Mouse (Mus musculus) midbrain, embryonic 16.5 days (tissue): ENCODE data around the gene Mfsd8. TPM values are rescaled to one million over a fixed set of nuclear protein-coding genes. Genes with fewer than 3 reads are reported as not detected.

ENCODE experiments used
- ATAC-seq: fragments of 200-750 bp; cut with Nextera tagmentation; 2 replicates; pipeline ENCODE4 v1.8.0; 2017; ENCODE audit warnings: moderate TSS enrichment
- H3K27ac ChIP-seq: fragments of 300-500 bp; sonication (generic); 2 replicates; pipeline ENCODE4 v1.5.1; 2014; ENCODE audit warnings: mild to moderate bottlenecking, low read length, mixed read lengths
- H3K27me3 ChIP-seq: fragments of 300-500 bp; sonication (generic); 2 replicates; pipeline ENCODE4 v1.6.1; 2014; ENCODE audit warnings: low read depth, low read length, mixed read lengths; ENCODE audit not compliant: control insufficient read depth, insufficient read depth
- H3K36me3 ChIP-seq: fragments of 300-500 bp; sonication (generic); 2 replicates; pipeline ENCODE4 v1.6.1; 2014; ENCODE audit warnings: mild to moderate bottlenecking, low read length, moderate library complexity, mixed read lengths; ENCODE audit not compliant: control insufficient read depth, insufficient read depth
- H3K4me1 ChIP-seq: fragments of 300-500 bp; sonication (generic); 2 replicates; pipeline ENCODE4 v1.6.1; 2014; ENCODE audit warnings: mild to moderate bottlenecking, low read length, mixed read lengths; ENCODE audit not compliant: control insufficient read depth, insufficient read depth
- H3K4me2 ChIP-seq: fragments of 300-500 bp; sonication (generic); 2 replicates; pipeline ENCODE4 v1.6.1; 2014; ENCODE audit warnings: mild to moderate bottlenecking, low read length, mixed read lengths
- H3K4me3 ChIP-seq: fragments of 300-500 bp; sonication (generic); 2 replicates; pipeline ENCODE4 v1.5.1; 2014; ENCODE audit warnings: low read depth, mild to moderate bottlenecking, low read length, moderate library complexity, mixed read lengths
- H3K9ac ChIP-seq: fragments of 300-500 bp; sonication (generic); 2 replicates; pipeline ENCODE4 v1.6.1; 2014; ENCODE audit warnings: low read depth, low read length, mixed read lengths
- H3K9me3 ChIP-seq: fragments of 300-500 bp; sonication (generic); replicated peaks from 2 replicates; pipeline ENCODE4 v1.6.1; 2014; ENCODE audit warnings: mild to moderate bottlenecking, low read length, mixed read lengths; ENCODE audit not compliant: control insufficient read depth, poor library complexity, severe bottlenecking
- WGBS: fragments of 180-500 bp; shearing (Covaris S2); extraction: QIAGEN DNeasy Blood & Tissue Kit; methylation state at CpG from one replicate; pipeline ENCODE4 v1.1.7; 2014; 5-methylcytosine and 5-hydroxymethylcytosine counted together
- polyA plus RNA-seq: library from polyadenylated mRNA; unstranded; fragments of >200 nt; fragmentation: Nextera tagmentation; extraction: Ambion mirVana; gene quantifications from 2 replicates; pipeline ENCODE4 v1.2.1, GENCODE M21; 2015

The Mfsd8 gene
- polyA plus RNA-seq, 1 experiment from 2014 or later: 12.0 TPM

DNA sequence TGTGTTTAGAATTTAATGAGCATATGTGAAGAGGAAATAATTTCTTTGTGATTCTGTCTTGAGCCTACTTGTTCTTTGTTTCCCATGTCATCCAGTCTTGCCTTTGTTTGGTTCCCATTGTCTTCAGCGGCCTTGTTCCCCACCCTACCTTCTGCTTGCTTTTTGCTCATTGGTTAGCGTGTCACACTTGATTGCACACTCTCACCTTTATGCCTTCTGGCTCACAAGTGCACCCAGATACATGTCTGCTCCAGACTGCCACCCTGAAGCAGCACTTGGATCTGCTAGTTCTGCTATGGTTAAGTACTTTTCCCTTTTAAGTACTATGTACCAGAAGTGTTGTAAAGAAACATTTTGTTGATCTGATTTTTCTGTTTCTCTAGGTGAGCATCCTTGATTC is 36.8 kb downstream of the Mfsd8 start:
- Histone ChIP-seq H3K36me3 (peaks cover 12% of the 10 kb centered on the region), H3K27ac (no peak overlapping the region), H3K9me3 (no peaks in the 10 kb centered on the region), H3K4me3 (no peak overlapping the region), H3K4me2 (no peak overlapping the region), H3K27me3 (no peaks in the 10 kb centered on the region), H3K9ac (no peak overlapping the region), H3K4me1 (no peaks in the 10 kb centered on the region)
- 55% methylated on average over 2 of the region's 2 CpGs for WGBS
- ATAC-seq: no peak

DNA sequence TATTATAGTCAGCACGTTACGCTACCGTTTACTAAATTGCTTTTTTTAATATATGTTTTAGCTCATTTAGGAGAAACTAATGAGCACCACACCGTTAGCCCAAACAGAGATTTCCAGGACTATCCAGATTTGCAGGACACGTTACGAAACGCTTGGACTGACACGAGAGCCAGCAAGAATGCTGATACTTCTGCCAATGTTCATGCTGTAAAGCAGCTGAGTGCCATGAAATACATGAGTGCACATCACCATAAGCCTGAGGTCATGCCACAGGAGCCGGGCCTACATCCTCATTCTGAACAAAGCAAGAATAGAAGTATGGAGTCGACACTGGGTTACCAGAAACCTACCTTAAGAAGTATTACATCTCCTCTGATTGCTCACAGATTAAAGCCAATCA is 38.0 kb downstream of the Mfsd8 start:
- no peaks in the 10 kb centered on the region for H3K9me3 ChIP-seq
- no peak overlapping the region for H3K9ac ChIP-seq
- WGBS: 93% methylated on average over 10 of the region's 10 CpGs
- peaks cover 12% of the 10 kb centered on the region for H3K36me3 ChIP-seq
- H3K27ac ChIP-seq: no peak overlapping the region
- H3K27me3 ChIP-seq: no peaks in the 10 kb centered on the region
- no peak overlapping the region for H3K4me2 ChIP-seq
- no peak for ATAC-seq
- H3K4me1 ChIP-seq: no peaks in the 10 kb centered on the region
- no peak overlapping the region for H3K4me3 ChIP-seq

DNA sequence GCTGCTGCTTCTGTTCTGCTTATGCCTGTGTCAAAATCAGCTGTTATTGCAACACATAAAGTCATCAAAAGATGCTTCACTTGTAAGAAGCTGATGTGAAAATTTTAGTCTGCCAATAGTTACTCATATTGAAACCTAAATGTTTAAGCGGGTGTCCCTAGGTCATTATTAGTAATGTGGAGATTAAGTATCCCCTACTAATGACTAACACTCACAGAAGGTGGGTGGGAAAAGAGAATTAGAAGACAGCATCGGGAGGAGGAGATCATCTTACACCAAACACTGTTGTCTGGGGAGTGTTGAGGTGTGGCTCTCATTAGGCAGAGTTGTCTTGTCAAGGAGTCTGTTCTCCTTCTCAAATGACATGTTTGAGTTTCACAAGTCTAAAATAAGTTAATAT is 39.8 kb downstream of the Mfsd8 start:
- 75% methylated on average over 2 of the region's 2 CpGs for WGBS
- H3K4me2 ChIP-seq: no peak overlapping the region
- H3K36me3 ChIP-seq: peaks cover 10% of the 10 kb centered on the region
- H3K4me3 ChIP-seq: no peak overlapping the region
- no peaks in the 10 kb centered on the region for H3K4me1 ChIP-seq
- no peak overlapping the region for H3K27ac ChIP-seq
- ATAC-seq: no peak
- H3K9ac ChIP-seq: no peak overlapping the region
- no peaks in the 10 kb centered on the region for H3K27me3 ChIP-seq
- no peaks in the 10 kb centered on the region for H3K9me3 ChIP-seq

DNA sequence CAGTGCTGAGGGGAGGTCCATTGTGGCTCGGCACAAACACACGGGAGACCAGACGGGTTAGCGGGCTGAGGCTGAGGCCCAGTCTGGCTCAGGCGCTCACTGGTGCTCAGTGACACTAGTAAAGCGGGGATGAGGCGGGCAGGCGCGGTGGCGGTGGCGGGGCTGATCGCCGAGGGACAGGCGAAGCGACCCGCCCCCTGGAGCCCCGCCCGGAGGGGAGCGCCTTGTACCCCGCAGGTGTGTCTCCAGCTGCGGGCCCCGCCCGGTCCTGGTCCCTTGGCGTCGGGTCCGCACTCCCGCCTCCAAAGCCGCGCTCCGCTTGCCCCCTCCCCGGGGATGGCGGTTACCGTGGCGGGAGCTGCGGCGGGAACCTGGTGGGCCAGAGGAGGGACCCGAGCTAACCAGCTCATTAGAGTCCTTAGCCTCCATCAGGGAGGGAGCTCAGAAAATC is 46.3 kb downstream of the Mfsd8 start:
- Histone ChIP-seq H3K9me3 (no peaks in the 10 kb centered on the region), H3K36me3 (peaks cover 4% of the 10 kb centered on the region), H3K4me1 (peaks cover 10% of the 10 kb centered on the region), H3K27ac (peak overlapping the region; percentile 47; the same call in 1 of the 2 replicates), H3K4me2 (peak overlapping the region; percentile 99), H3K9ac (peak overlapping the region; percentile 86), H3K4me3 (peak overlapping the region; percentile 93), H3K27me3 (no peaks in the 10 kb centered on the region)
- peak; percentile 91 for ATAC-seq
- 0% methylated on average over 30 of the region's 37 CpGs for WGBS

DNA sequence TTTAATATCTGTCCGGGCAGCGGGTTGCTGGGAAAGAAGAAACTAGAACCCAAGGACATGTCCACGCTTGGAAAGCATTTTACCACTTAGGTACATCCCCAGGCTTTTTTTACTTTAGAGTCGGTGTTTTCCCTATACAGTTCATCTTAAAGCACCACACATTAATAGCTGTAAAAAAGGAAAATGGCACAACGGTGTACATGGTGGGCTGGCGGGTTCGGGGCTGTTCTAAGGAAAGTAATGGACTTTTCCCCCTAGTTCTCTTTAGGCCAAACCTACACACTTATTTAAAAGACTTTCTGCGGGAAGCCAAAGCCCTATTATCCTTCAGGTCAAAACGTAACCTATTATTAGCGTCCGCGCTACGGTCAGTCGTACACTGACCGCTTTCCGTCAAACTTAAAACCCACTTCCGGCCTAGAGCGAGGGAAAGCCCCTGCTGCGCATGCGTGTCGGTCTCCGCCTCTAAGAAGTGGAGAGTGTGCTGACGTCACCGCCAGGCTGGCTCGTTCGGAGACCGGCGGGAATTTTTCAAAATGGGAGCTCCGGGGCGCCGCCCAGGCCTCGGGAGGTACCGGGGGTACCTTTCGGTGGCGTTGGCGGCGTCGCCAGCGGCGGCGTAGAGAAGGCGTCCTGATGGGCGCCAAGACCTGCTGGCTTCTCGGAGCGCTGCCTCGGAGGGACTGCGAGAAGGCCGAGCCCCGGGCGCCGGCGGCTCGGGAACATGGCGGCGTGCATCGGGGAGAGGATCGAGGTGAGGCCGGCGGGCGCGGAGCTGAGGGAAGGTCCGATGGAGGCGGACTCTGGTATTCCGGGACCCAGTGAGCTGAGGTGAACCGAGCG is 46.9 kb downstream of the Mfsd8 start, which contains the start of gene Plk4:
TSS of gene Plk4 (plus strand) at position 490 of the 843 bp plus-strand sequence.
- Histone ChIP-seq H3K4me1 (peaks cover 10% of the 10 kb centered on the region), H3K27me3 (no peaks in the 10 kb centered on the region), H3K9me3 (no peaks in the 10 kb centered on the region), H3K27ac (peak within 1 kb of the TSS; percentile 47), H3K4me3 (peak within 1 kb of the TSS; percentile 93), H3K4me2 (peak within 1 kb of the TSS; percentile 99), H3K36me3 (no peaks in the 10 kb centered on the region), H3K9ac (peak within 1 kb of the TSS; percentile 86)
- 2% methylated on average over 66 of the region's 66 CpGs for WGBS
- peak; percentile 98 for ATAC-seq

DNA sequence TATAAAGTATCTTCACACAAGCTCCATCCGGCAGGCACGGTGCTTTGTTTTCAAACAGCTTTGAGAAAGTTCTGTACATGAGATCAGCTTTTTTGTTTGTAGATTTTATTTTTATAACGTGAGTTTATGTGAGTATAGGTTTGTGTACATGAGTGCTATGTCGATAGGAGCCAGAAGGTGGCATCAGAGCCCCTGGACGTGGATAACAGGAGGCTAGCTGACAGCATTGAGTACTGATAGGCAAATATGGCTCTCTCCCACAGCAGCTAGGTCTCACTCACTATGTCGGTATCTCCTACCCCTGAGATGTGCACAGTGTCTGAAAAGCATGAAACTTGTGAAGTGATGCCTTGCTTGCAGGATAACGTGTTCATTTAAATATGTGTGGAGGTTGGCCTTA is 48.2 kb downstream of the Mfsd8 start:
- H3K4me1 ChIP-seq: peaks cover 10% of the 10 kb centered on the region

DNA sequence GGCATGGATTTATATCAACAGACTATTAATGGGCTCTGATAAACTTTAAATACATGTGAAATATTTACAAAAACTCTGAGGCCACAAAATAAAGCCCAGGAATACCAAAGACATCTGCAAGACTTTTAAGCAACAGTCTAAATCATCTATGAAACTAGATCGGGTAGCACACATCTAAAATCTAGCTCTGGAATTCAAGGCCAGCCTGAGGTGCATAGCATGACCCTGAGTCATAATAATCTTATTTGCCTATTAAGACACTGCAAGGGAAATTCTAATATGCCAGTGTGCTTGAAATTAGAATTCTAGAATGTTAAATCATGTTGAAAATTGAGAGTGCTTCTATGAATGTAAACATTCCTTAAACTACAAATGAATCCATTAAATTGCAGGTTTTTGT is 48.6 kb downstream of the Mfsd8 start:
- Histone ChIP-seq H3K36me3 (peaks cover 4% of the 10 kb centered on the region; the same call in 1 of the 2 replicates), H3K4me1 (peaks cover 10% of the 10 kb centered on the region), H3K9me3 (no peaks in the 10 kb centered on the region), H3K9ac (no peak overlapping the region), H3K27ac (no peak overlapping the region), H3K27me3 (no peaks in the 10 kb centered on the region), H3K4me3 (no peak overlapping the region), H3K4me2 (no peak overlapping the region)
- ATAC-seq: no peak
- WGBS: 82% methylated on average over 1 of the region's 1 CpGs

More for the DNA sequence above, 48.2 kb downstream of the Mfsd8 start:
- Histone ChIP-seq H3K27ac (no peak overlapping the region), H3K4me2 (no peak overlapping the region), H3K27me3 (no peaks in the 10 kb centered on the region), H3K36me3 (0 out of 2 replicates have a peak, but pooled peaks cover under 1% of the 10 kb centered on the region), H3K9me3 (no peaks in the 10 kb centered on the region), H3K9ac (no peak overlapping the region), H3K4me3 (no peak overlapping the region)
- 34% methylated on average over 7 of the region's 7 CpGs for WGBS
- ATAC-seq: no peak

DNA sequence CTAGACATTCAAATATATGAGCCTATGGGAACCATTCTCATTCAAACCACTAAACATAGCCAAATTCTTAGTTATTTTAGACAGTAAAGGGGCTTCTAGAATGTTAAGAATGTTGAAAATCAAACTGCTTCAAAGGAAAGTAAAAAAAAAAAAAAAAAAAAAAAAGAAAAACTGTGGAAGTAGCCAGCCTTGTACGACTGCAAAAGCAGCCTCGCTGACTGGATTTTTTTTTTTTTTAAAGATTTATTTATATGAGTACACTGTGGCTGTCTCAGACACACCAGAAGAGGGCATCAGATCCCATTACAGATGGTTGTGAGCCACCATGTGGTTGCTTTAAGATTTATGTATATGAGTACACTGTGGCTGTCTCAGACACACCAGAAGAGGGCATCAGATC is 52.9 kb downstream of the Mfsd8 start:
- no peak overlapping the region for H3K27ac ChIP-seq
- H3K36me3 ChIP-seq: peaks cover 11% of the 10 kb centered on the region
- no peaks in the 10 kb centered on the region for H3K27me3 ChIP-seq
- no peak overlapping the region for H3K4me2 ChIP-seq
- H3K9me3 ChIP-seq: no peaks in the 10 kb centered on the region
- H3K9ac ChIP-seq: no peak overlapping the region
- H3K4me1 ChIP-seq: no peaks in the 10 kb centered on the region
- 100% methylated on average over 2 of the region's 2 CpGs for WGBS
- ATAC-seq: no peak
- no peak overlapping the region for H3K4me3 ChIP-seq
